Mouse (Mus musculus): ENCODE results near the gene Gm49403.

Gm49403 gene

DNA sequence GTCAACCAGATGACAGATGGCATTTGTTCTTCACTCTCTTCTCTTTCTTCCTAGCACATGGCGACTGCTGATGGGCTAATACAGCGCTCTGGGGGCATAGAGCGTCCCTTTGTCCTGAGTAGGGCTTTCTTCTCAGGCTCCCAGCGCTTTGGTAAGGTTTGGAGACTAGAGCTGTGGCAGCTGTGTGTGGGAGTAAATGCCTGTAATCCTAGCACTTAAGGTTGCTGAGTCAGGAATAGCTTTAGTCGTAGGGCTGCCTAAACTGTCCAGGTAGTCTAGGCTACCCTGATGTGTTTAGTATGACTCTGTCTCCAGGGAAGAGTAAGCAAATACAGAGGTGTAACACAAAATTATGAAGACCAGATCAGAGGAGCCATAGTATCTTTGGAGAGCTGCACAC, 28.1 kb downstream of the Gm49403 start:
- WGBS = 44% methylated on average over 5 of the region's 5 CpGs

DNA sequence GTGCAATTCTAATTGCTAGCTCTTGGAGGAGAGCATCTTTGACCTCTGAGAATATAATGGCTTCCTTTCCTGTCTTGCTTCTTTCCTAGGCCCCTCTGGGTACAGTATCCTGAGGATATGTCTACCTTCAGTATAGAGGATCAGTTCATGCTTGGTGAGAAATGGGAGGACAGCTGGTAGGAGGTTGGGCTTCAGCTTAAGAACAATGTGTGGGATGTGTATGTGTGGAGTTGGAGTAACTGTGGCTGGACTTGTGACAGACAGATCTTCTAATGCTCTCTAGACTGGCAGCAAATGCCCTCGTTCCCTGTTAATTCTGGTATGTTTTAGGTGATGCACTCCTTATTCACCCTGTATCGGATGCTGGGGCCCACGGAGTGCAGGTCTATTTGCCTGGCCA, 30.5 kb downstream of the Gm49403 start:
- WGBS = 72% methylated on average over 3 of the region's 3 CpGs

- WGBS = 87% methylated on average over 3 of the region's 3 CpGs
Measured at GRCm38 (mm10) chr19:8919000-8919399, 35.3 kb downstream of the Gm49403 start.

- 59% methylated on average over 6 of the region's 6 CpGs for WGBS
Measured at GRCm38 (mm10) chr19:8919684-8920072, 35.9 kb downstream of the Gm49403 start.

GRCm38 (mm10) chr19:8920073-8920736, 36.5 kb downstream of the Gm49403 start, which contains the start of gene B3gat3:
B3gat3 (plus strand) TSS chr19:8920374.
- WGBS = 1% methylated on average over 50 of the region's 50 CpGs

DNA sequence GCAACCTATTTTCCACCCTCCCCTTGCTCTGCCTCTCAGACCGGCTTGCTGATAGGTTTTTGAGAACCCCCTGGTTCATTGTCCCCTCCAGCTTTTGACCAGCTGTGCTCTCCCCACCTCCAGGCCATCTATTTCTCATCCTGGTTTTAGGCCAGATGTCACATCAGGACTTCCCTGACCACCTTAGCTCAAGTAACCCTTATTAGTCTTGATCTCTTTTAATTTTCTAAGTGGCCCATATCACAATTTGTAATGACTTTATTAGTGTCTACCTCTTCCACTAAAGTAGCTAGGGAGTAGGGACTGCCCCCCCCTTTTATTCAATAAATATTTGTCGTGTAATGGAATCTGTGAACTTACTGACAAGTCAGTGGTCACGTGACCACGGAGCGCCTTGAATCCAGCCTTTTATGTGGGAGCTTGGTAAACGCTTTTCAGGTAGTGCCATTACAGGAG, 37.1 kb downstream of the Gm49403 start:
- under 1% methylated on average over 6 of the region's 6 CpGs for WGBS

- WGBS = 64% methylated on average over 9 of the region's 9 CpGs
Measured at GRCm38 (mm10) chr19:8921741-8922140, 38.0 kb downstream of the Gm49403 start.

DNA sequence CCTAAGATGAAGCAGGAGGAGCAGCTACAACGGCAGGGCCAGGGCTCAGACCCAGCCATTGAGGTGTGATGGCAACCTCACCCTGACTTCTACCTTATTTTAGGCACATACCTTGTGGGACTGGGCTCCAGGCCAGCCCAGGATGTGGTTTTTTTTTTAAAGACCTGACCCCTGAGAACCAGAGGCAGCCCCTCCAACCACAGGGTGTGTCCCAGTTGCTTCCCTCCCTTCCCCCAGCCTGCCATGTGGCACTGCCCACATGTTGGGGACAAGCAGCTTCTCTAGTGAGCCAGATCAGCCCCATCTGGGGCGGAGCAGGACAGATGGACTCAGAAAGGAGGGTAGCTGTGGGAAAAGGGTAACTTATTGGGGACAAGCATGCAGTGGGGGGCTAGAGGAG, 43.0 kb downstream of the Gm49403 start:
- 74% methylated on average over 2 of the region's 2 CpGs for WGBS

DNA sequence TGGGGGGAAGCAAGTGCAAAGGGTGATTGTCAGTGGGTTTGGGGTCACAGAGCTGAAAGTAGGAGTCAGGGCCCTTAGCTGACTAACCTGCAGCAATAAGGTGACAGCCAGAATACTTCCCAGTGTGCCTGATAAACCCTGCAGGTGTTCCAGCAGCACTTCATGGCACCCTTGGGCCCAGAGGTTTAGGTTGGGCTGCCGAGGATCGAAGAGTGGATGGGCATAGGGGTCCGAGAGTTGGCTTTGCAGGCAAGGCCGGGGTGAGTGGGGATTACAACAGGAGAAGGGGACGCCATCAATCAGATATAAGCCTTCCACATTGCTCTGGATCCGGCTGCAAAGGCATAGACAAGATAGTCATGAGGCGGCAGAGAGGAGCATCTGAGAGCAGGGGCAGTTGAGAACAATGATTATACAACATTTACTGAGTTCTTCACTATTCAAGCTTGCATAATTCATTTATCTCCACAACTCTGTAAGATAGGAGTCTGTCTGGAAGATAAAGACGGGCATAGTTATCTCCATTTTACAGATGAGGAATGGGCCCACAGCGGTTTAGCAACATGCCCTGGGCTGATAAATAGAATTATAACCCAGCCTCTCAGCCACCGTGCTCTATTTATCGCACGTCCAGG, 44.3 kb downstream of the Gm49403 start:
- 89% methylated on average over 12 of the region's 12 CpGs for WGBS

DNA sequence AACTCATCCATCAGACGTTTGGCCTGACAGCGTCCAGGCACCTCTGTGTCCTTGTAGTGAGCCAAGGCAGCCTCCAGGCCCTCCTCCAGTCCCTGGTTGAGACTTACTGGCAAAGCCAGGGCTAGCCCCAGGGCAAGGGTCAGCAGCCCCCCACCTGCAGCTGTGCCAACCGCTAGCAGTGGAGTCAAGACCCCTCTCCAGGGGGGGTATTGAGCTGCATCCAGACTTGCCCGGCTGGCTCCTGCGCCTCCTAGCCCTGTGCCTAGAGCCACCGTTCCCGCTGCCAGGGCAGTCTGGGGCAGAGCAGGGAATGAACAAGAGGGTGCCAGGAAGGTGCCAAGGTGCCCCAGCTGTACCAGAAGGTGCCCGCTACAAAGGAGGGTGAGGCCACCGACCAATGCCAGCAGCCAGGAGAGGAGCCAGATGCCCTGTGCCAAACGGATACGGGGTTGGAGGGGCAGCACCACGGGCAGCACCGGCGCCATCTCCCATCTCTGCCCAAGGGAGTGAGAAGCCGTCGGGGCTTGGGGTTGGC, 45.0 kb downstream of the Gm49403 start:
- WGBS = 30% methylated on average over 16 of the region's 16 CpGs

- 2% methylated on average over 70 of the region's 74 CpGs for WGBS
Measured at GRCm38 (mm10) chr19:8929224-8930088, 45.7 kb downstream of the Gm49403 start, which contains the start of the genes Rom1 and Eml3. Rom1 (minus strand) TSS chr19:8929356. Eml3 (plus strand) TSS chr19:8929552.

DNA sequence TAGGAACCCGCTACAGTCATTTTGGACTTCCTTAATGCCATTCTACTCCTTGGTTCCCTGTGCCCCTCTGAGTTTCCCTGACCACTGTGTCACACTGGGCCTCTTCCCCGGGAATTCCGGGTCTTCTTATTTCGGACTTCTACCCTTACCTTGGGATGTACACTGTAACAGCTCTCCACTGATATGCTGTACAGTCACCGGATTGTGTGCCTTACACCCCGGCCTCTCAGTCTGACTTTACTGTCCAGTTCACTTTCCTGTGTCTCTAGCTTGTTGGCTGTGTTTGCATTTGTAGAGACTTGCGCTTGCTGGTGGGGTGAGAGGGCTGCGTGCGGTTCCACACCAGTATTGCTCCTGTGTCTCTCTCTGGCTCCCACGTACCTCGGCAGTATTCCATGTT, 46.4 kb downstream of the Gm49403 start:
- 25% methylated on average over 11 of the region's 11 CpGs for WGBS

- 90% methylated on average over 7 of the region's 7 CpGs for WGBS
Measured at GRCm38 (mm10) chr19:8930771-8931170, 47.0 kb downstream of the Gm49403 start.

- WGBS = 92% methylated on average over 2 of the region's 2 CpGs
Measured at GRCm38 (mm10) chr19:8936736-8937135, 53.0 kb downstream of the Gm49403 start.

All from cerebral cortex, adult 2 months (tissue).